Mouse (Mus musculus) liver, postnatal 0 days (tissue): Measurements from ENCODE around the gene Trem2.

Experiments
- CTCF ChIP-seq: sonication (generic); IDR thresholded peaks from 2 replicates; pipeline ENCODE4 v1.5.1; 2016; ENCODE audit warnings: antibody characterized with exemption, low read depth
- EP300 ChIP-seq: IDR thresholded peaks from 2 replicates; pipeline ENCODE4 v1.6.1; 2016; ENCODE audit warnings: antibody characterized with exemption, low read depth, mild to moderate bottlenecking

DNA sequence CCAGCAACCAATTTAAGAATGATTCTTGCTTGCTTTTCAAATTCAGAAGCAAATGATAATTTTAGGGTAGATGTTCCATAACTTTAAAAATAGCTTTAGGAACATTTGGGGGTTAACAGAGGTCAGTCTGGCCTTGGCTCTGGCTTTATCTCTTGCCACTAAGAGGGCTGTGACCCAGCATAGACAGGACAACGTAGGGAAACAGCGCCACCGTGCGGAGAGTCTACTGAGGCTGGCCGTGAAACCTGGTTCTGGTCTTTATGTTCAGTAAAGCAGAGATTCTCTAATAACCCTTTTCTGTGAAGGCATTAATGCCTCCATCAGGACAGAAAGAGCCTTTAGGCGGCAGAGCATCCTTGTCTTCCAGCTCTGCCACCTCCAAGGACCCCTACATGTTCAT, 9.3 kb upstream of the Trem2 start:
- TF ChIP-seq CTCF (peak; percentile 96), EP300 (no peak)
